Mouse (Mus musculus): Measurements from ENCODE around the gene Nrg3. TPM values are rescaled to one million over a fixed set of nuclear protein-coding genes. Genes with fewer than 3 reads are reported as not detected.

Nrg3 gene
- 0.90 and 0.95 TPM in 2 replicates for polyA plus RNA-seq (2015; fragmentation: Nextera tagmentation; extraction: Ambion mirVana)

DNA sequence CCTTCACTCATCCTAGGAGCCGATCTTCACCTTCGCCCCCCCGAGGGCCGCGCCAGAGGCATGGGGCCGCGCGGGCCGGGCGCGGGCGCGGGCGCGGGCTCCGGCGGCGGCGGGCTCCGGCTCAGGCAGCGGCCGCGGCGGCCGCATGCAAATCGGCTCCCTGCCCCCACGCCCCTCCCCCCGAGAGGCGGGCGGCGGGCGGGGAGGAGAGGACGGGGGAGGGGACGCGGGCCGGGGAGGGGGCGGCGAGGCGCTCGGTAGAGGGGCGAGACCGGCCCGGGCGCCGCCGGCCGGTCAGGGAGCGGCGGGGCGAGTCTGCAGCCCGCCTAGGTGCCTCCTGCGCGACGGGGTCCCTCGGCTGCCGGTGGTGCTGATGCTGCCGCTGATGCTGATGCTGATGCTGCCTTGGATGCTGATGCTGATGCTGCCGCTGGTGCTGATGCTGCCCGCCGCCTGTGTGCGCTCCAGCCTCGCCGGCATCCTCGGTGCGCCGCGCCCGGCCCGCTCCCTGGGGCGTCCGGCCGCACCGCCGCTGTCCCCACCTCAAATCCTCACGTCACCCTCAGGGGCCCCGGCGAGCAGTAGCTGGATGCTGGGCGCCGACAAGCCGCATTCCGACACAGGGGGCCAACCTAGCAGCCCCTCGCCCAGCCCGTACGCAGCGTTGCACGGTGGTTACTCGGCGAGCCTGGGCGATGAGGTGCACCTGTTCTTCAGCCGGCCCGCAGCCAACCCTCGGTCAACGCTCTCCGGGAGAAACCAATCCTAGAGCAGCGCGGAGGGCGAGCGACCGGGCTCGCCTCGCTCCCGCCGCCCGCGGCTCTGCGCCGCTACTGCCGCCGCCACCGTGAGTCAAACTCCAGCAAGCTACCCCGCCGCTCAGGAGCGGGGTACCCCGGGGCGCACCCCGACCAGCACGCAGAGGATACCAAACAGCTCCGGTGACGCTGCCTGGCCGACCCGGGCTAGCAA lies at the start of gene Nrg3:
Nrg3 (minus strand) TSS at position 299 of the 972 bp plus-strand sequence.
- H3K4me1 ChIP-seq, result peaks cover 16% of the 10 kb centered on the region
- H3K4me3 ChIP-seq (replicated peaks), result peak within 1 kb of the TSS; percentile 43
- no peak within 1 kb of the TSS for H3K27ac ChIP-seq
- ATAC-seq (ENCODE audit: insufficient read depth, low FRiP score, low read depth), result peak; percentile 84
- H3K9ac ChIP-seq, result 0 out of 2 replicates have a peak within 1 kb of the TSS, but pooled peaks have one; percentile 9
- WGBS, result under 1% methylated on average over 78 of the region's 121 CpGs
- H3K4me2 ChIP-seq, result peak within 1 kb of the TSS; percentile 84
- H3K27me3 ChIP-seq (replicated peaks), result peaks cover 60% of the 10 kb centered on the region
- H3K36me3 ChIP-seq, result no peaks in the 10 kb centered on the region
- no peaks in the 10 kb centered on the region for H3K9me3 ChIP-seq

DNA sequence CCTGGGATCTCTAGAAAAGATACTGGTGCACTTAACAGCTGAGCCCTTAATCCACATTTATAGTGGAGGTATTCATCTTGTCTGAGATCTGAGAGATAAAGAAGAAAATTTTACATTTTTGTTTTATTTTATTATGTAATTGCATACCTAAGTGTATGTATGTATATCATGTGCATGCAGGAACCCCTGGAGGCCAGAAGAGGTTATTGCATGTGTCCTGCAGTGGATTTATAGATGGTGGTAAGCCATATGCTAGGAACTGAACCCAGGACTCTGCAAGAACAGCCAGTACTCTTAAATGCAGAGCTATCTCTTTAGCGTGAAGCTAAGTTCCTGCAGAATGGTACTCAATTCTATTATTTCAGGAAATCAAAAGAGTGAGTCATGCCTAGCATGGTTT lies 36.1 kb upstream of the Nrg3 start:
- H3K4me3 ChIP-seq (replicated peaks), result no peak overlapping the region
- H3K9ac ChIP-seq, result no peak overlapping the region
- 75% methylated on average over 1 of the region's 1 CpGs for whole genome bisulfite sequencing
- H3K9me3 ChIP-seq, result no peaks in the 10 kb centered on the region
- ATAC-seq (ENCODE audit: insufficient read depth, low FRiP score, low read depth), result no peak
- H3K27ac ChIP-seq, result no peak overlapping the region
- no peaks in the 10 kb centered on the region for H3K4me1 ChIP-seq
- H3K27me3 ChIP-seq (replicated peaks), result no peaks in the 10 kb centered on the region
- H3K36me3 ChIP-seq, result no peaks in the 10 kb centered on the region
- no peak overlapping the region for H3K4me2 ChIP-seq

DNA sequence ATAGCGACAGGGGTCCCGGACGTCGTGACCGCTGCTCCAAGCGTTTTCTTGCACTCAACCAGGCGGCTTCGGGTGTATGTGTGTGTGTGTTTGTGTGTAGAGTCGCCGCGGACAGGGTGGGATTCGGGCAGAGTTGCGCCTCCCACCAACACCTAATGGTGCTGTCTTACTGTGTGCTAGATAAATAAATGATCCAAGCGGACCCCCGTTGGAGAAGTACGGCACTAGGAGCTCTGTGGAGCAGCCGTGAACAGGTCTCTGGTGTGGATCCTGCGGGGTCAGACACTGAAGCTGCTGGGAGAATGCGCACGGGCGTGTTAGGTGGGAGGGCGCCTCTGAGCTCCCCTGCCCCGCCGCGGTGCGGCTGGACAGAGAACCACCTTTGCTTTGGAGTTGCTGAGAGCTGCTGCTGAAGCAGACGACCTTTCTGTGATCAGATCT lies 903 bp upstream of the Nrg3 start:
- 2% methylated on average over 27 of the region's 27 CpGs for WGBS
- H3K4me1 ChIP-seq, result peaks cover 16% of the 10 kb centered on the region
- H3K4me3 ChIP-seq (replicated peaks), result peak overlapping the region; percentile 43
- H3K36me3 ChIP-seq, result no peaks in the 10 kb centered on the region
- peaks cover 60% of the 10 kb centered on the region for H3K27me3 ChIP-seq (replicated peaks)
- ATAC-seq (ENCODE audit: insufficient read depth, low FRiP score, low read depth), result no peak
- peak overlapping the region; percentile 84 for H3K4me2 ChIP-seq
- no peak overlapping the region for H3K9ac ChIP-seq
- no peak overlapping the region for H3K27ac ChIP-seq
- H3K9me3 ChIP-seq, result no peaks in the 10 kb centered on the region

DNA sequence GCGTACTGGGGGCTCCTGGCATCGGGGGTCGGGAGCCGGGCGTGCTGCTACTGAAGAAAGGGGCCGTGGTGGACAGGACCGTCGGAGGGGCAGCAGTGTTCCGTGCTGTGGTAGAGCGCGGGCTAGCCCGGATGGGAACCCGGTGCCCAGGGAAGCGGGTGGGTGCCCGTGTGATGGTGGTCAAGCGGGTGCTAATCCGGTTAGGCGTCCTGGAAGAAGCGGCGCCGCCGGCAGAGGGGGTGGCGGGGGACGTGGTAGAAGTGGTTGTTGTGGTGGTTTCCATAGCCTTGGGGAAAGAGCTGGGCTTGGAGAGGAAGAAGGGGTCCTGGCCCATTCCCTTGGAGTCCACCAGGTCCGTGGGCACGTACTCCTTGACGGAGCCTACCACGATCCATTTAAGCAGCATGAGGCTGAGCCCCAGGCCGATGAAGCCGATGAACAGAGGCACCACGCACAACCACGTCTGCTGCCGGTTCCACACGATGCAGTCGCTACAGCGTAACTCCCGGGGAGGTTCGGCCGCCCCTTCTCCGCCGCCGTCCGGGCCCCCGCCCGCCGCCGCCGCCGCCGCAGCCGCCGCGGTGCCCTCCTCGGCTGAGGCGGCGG lies 639 bp downstream of the Nrg3 start:
- Histone ChIP-seq H3K4me3 (replicated peaks) (peak overlapping the region; percentile 43), H3K36me3 (no peaks in the 10 kb centered on the region), H3K4me1 (peaks cover 16% of the 10 kb centered on the region), H3K9me3 (no peaks in the 10 kb centered on the region), H3K4me2 (peak overlapping the region; percentile 84), H3K27me3 (replicated peaks) (peaks cover 60% of the 10 kb centered on the region), H3K27ac (no peak overlapping the region), H3K9ac (0 out of 2 replicates have a peak overlapping the region, but pooled peaks have one; percentile 9)
- 4% methylated on average over 38 of the region's 56 CpGs for WGBS
- 0 out of 2 replicates have a peak, but pooled peaks have one; percentile 24 for ATAC-seq (ENCODE audit: insufficient read depth, low FRiP score, low read depth)

DNA sequence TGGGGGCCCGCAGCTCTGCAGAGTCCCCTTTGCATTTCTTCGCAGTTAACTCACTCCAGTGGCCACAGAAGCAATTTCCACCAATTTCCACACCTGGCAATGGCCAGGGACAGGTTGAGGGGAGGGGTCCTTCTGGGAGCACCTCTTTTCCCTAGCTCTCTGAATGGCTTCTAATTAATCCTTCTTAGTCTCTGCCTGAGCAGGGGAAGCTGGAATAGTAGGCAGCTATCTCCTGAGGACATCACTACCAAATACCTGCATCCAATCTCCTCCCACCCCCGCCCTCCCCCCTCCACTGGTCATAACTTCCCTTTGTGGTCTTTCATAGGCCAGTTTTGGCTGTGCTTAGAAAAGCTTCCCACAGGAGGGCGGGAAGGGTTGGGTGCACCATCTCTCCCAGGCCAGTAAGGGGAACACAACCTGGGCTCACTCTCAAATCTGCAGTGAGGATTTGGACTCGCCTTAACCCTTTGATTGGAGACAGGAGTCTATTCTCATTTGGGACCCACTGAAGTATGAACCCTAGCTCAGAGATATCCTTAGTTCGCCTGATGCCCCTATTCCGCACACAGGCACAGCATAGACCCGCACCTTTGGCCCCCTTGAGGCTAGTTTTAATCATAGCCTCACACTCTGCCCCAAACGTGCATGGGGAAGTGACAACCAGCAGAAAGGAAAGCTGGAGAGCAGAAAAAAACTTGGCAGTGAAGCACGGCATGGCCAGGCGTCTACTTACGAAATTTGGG lies 1.5 kb downstream of the Nrg3 start:
- Histone ChIP-seq H3K9ac (no peak overlapping the region), H3K27me3 (replicated peaks) (peaks cover 60% of the 10 kb centered on the region), H3K9me3 (no peaks in the 10 kb centered on the region), H3K4me2 (no peak overlapping the region), H3K27ac (no peak overlapping the region), H3K4me1 (peaks cover 16% of the 10 kb centered on the region), H3K4me3 (replicated peaks) (0 out of 2 replicates have a peak overlapping the region, but pooled peaks have one; percentile 43), H3K36me3 (no peaks in the 10 kb centered on the region)
- WGBS, result 9% methylated on average over 12 of the region's 12 CpGs
- ATAC-seq (ENCODE audit: insufficient read depth, low FRiP score, low read depth), result no peak

DNA sequence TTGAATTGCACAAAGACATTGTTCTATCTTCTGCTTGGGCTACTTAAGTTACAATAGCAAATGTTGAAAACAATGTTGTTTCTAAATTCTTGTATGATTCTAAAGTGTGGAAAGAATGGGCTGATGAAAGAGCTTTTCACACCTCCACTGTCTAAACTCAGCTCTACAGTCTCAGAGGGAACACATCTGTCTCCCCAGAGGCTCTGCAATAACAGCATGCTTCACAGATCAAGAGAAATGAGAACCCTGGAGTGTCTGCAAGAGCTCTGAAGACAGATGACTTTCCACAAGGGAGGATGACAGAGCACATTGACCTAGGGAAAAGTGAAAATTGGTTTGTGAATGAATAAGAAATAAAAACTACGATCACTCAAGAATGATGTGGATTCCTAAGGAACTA lies 27.4 kb downstream of the Nrg3 start:
- ATAC-seq (ENCODE audit: insufficient read depth, low FRiP score, low read depth), result no peak
- 83% methylated on average over 1 of the region's 1 CpGs for WGBS
- no peak overlapping the region for H3K4me3 ChIP-seq (replicated peaks)

DNA sequence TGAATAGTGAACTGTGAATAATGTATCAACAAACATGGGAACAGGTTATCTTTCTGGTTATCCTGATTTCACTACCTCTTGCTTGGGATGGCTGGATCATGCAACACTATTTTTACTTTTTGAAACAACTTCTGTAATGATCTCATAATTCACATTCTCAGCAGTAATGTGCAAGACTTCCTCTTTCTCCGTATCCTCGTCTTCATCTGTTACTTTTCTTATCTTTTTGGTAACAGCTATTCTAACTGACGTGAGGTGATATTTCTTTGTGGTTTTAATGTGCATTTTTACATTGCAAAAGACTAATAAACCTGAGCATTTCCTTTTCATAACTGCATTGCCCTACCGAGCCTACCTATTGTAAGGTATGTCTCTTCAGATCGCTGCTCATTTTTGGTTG lies 44.4 kb downstream of the Nrg3 start:
- H3K4me3 ChIP-seq (replicated peaks), result no peak overlapping the region
- no peak overlapping the region for H3K27ac ChIP-seq
- 76% methylated on average over 5 of the region's 5 CpGs for WGBS
- no peaks in the 10 kb centered on the region for H3K4me1 ChIP-seq
- H3K4me2 ChIP-seq, result no peak overlapping the region
- no peaks in the 10 kb centered on the region for H3K9me3 ChIP-seq
- no peaks in the 10 kb centered on the region for H3K36me3 ChIP-seq
- ATAC-seq (ENCODE audit: insufficient read depth, low FRiP score, low read depth), result no peak
- no peaks in the 10 kb centered on the region for H3K27me3 ChIP-seq (replicated peaks)
- H3K9ac ChIP-seq, result no peak overlapping the region

More for the DNA sequence above, 27.4 kb downstream of the Nrg3 start:
- Histone ChIP-seq H3K9me3 (no peaks in the 10 kb centered on the region), H3K4me2 (no peak overlapping the region), H3K36me3 (no peaks in the 10 kb centered on the region), H3K27ac (no peak overlapping the region), H3K27me3 (replicated peaks) (no peaks in the 10 kb centered on the region), H3K4me1 (no peaks in the 10 kb centered on the region), H3K9ac (no peak overlapping the region)

DNA sequence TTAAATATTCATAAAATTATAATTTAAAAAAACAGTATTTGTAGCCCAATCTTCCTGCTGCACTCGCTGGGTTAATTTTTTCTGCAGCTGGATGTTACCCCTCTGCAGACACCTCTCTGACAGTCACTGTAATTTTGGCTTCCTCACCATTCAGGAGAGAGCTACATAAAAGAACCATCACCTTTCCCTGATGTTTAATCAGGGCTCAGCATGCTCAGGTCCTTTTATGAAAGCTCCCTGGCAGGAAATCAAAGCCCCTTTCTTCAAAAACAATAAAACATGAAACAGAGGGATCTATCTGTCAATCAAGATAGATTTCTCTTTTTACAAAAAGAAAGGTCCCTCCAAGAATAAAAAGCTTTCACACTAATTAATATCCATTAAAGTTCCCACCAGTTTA lies 51.0 kb downstream of the Nrg3 start:
- Histone ChIP-seq H3K9ac (no peak overlapping the region), H3K27ac (no peak overlapping the region), H3K9me3 (no peaks in the 10 kb centered on the region), H3K4me2 (no peak overlapping the region), H3K4me3 (replicated peaks) (no peak overlapping the region), H3K4me1 (no peaks in the 10 kb centered on the region), H3K27me3 (replicated peaks) (no peaks in the 10 kb centered on the region), H3K36me3 (no peaks in the 10 kb centered on the region)
- ATAC-seq (ENCODE audit: insufficient read depth, low FRiP score, low read depth), result no peak
- WGBS, result 75% methylated on average over 1 of the region's 1 CpGs

DNA sequence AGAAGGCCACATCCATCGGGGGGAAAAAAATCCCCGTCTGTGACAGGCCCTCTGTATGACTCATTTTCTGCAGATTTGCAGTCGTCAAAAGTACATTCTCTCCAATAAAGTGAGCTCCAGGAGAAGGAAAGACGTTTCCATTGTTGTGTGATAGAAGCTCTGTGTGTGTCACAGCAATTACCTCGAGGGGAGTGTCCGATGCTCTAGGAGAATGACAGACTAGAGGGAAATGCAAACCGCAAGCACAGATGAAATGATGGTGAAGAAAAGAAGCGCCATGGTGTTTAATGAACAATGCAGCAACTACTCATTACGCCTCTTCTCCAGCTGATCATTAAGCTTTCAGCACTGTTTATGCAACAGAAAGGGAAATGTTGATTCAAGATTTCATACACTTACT lies 59.6 kb downstream of the Nrg3 start:
- 69% methylated on average over 9 of the region's 9 CpGs for WGBS
- Histone ChIP-seq H3K4me2 (no peak overlapping the region), H3K36me3 (no peaks in the 10 kb centered on the region), H3K27me3 (replicated peaks) (no peaks in the 10 kb centered on the region), H3K4me3 (replicated peaks) (no peak overlapping the region), H3K9ac (no peak overlapping the region), H3K4me1 (no peaks in the 10 kb centered on the region), H3K27ac (no peak overlapping the region), H3K9me3 (no peaks in the 10 kb centered on the region)
- no peak for ATAC-seq (ENCODE audit: insufficient read depth, low FRiP score, low read depth)

DNA sequence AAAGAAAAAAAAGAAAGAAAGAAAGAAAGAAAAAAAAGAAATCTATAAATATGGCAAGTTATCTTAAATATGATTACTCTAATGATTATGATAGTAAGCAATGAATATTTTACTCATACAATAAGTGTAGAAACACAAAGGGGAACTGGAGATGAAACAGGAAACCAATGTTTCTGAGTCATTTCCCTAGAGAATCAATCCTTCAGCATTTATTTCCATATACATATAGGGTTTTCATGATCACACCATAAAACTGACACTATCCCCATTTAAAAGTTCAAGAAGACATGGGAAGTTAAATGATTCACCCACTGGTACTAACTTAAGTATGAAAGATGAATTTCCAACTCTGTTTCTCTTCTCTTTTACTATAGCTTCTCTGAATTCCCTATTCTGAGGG lies 86.0 kb downstream of the Nrg3 start:
- Histone ChIP-seq H3K27ac (no peak overlapping the region), H3K4me1 (no peaks in the 10 kb centered on the region), H3K27me3 (replicated peaks) (no peaks in the 10 kb centered on the region), H3K9me3 (no peaks in the 10 kb centered on the region), H3K4me2 (no peak overlapping the region), H3K4me3 (replicated peaks) (no peak overlapping the region), H3K36me3 (no peaks in the 10 kb centered on the region), H3K9ac (no peak overlapping the region)
- ATAC-seq (ENCODE audit: insufficient read depth, low FRiP score, low read depth), result no peak

DNA sequence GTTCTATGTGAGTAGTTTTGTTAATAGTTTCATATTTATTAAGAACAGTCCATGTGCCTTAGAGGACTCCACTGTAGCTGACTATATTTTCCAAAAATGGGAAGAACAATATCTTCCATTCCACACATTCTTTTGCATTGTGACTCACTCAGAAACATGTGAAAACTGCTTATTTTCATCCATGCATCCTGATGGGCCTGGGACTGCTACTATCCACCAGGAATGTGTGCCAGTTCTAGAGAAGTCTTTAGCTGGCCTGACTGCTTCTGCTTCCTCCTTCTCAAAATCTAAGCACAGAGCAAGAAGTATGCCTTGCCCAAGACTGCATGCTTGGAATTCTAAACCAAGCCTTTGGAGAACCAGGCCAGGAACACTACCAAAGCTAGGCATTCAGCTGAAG lies 91.6 kb downstream of the Nrg3 start:
- Histone ChIP-seq H3K27me3 (replicated peaks) (no peaks in the 10 kb centered on the region), H3K9ac (no peak overlapping the region), H3K27ac (no peak overlapping the region), H3K4me2 (no peak overlapping the region), H3K36me3 (no peaks in the 10 kb centered on the region), H3K4me3 (replicated peaks) (no peak overlapping the region), H3K9me3 (no peaks in the 10 kb centered on the region), H3K4me1 (no peaks in the 10 kb centered on the region)
- ATAC-seq (ENCODE audit: insufficient read depth, low FRiP score, low read depth), result no peak

All from stomach, embryonic 15.5 days (tissue).